Mouse (Mus musculus): ENCODE measurements at regions not wholly inside any gene's neighbourhood (a gene's known extent, or its start where the extent isn't known, plus 50 kb on each side); places are given as distances from the start of the nearest gene placed in this dataset.

GRCm38 (mm10) chr9:30149481-30150468 lies 186.8 kb upstream of the Ntm start:
- H3K4me3 ChIP-seq (ENCODE audit: low read depth, low read length), result no peak overlapping the region
- ATAC-seq (no peak; the same call in 1 of the 2 replicates), DNase-seq (ENCODE audit: low spot score) (peak; percentile 35)
- H3K9ac ChIP-seq (ENCODE audit: low read length), result no peak overlapping the region
- no peaks in the 10 kb centered on the region for H3K27me3 ChIP-seq (replicated peaks; ENCODE audit: control insufficient read depth, insufficient read depth, low read length)
- WGBS, result 49% methylated on average over 17 of the region's 17 CpGs
- no peaks in the 10 kb centered on the region for H3K36me3 ChIP-seq (ENCODE audit: control insufficient read depth, insufficient read depth, low read length)
- peaks cover 14% of the 10 kb centered on the region for H3K4me1 ChIP-seq (ENCODE audit: control insufficient read depth, insufficient read depth, low read length)
- H3K4me2 ChIP-seq (ENCODE audit: low read length), result no peak overlapping the region
- no peaks in the 10 kb centered on the region for H3K9me3 ChIP-seq (replicated peaks; ENCODE audit: control insufficient read depth, low read length)
- H3K27ac ChIP-seq (ENCODE audit: low read depth, low read length), result no peak overlapping the region

DNA sequence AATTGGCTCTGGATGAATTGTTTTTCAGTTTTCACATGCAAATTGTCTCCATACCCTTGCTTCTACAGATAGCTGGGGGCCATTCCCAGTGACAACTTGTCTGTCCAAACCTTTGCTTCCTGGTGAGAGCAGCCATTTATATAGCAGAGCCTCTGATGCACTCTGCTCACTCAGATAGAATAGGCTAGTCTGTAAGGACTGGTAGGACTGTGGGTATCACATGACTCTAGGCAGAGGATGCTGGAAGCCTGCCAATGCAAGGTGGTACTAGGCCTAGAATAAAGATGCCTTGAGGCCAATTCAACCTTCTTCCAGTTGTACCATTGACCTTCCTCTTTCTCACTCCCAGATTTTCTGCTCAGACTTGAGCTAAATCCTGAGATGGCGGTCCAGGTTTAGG lies 188.2 kb upstream of the Ntm start:
- no peaks in the 10 kb centered on the region for H3K9me3 ChIP-seq (replicated peaks; ENCODE audit: control insufficient read depth, low read length)
- DNase-seq (ENCODE audit: low spot score) (peak; percentile 51), ATAC-seq (no peak)
- H3K4me1 ChIP-seq (ENCODE audit: control insufficient read depth, insufficient read depth, low read length), result peaks cover 14% of the 10 kb centered on the region
- H3K9ac ChIP-seq (ENCODE audit: low read length), result no peak overlapping the region
- H3K27me3 ChIP-seq (replicated peaks; ENCODE audit: control insufficient read depth, insufficient read depth, low read length), result no peaks in the 10 kb centered on the region
- WGBS, result 97% methylated on average over 1 of the region's 1 CpGs
- no peak overlapping the region for H3K4me3 ChIP-seq (ENCODE audit: low read depth, low read length)
- no peak overlapping the region for H3K27ac ChIP-seq (ENCODE audit: low read depth, low read length)
- no peak overlapping the region for H3K4me2 ChIP-seq (ENCODE audit: low read length)
- H3K36me3 ChIP-seq (ENCODE audit: control insufficient read depth, insufficient read depth, low read length), result no peaks in the 10 kb centered on the region

- Histone ChIP-seq H3K4me1 (ENCODE audit: control insufficient read depth, insufficient read depth, low read length) (no peaks in the 10 kb centered on the region), H3K36me3 (ENCODE audit: control insufficient read depth, insufficient read depth, low read length) (no peaks in the 10 kb centered on the region), H3K27ac (ENCODE audit: low read depth, low read length) (no peak overlapping the region), H3K4me3 (ENCODE audit: low read depth, low read length) (no peak overlapping the region), H3K9ac (ENCODE audit: low read length) (no peak overlapping the region), H3K4me2 (ENCODE audit: low read length) (no peak overlapping the region), H3K27me3 (replicated peaks; ENCODE audit: control insufficient read depth, insufficient read depth, low read length) (no peaks in the 10 kb centered on the region), H3K9me3 (replicated peaks; ENCODE audit: control insufficient read depth, low read length) (no peaks in the 10 kb centered on the region)
- no peak for ATAC-seq
- no peak for DNase-seq (ENCODE audit: low spot score)
- WGBS, result 92% methylated on average over 13 of the region's 13 CpGs
These were observed 203.4 kb upstream of the Ntm start for GRCm38 (mm10) chr9:30166235-30166752.

- H3K4me2 ChIP-seq (ENCODE audit: low read length), result no peak overlapping the region
- H3K9me3 ChIP-seq (replicated peaks; ENCODE audit: control insufficient read depth, low read length), result no peaks in the 10 kb centered on the region
- no peaks in the 10 kb centered on the region for H3K36me3 ChIP-seq (ENCODE audit: control insufficient read depth, insufficient read depth, low read length)
- no peak for DNase-seq (ENCODE audit: low spot score)
- 32% methylated on average over 7 of the region's 7 CpGs for WGBS
- H3K4me3 ChIP-seq (ENCODE audit: low read depth, low read length), result no peak overlapping the region
- no peaks in the 10 kb centered on the region for H3K27me3 ChIP-seq (replicated peaks; ENCODE audit: control insufficient read depth, insufficient read depth, low read length)
- no peaks in the 10 kb centered on the region for H3K4me1 ChIP-seq (ENCODE audit: control insufficient read depth, insufficient read depth, low read length)
- ATAC-seq, result no peak
- no peak overlapping the region for H3K27ac ChIP-seq (ENCODE audit: low read depth, low read length)
- no peak overlapping the region for H3K9ac ChIP-seq (ENCODE audit: low read length)
These were observed 204.3 kb upstream of the Ntm start for GRCm38 (mm10) chr9:30167223-30167622.

DNA sequence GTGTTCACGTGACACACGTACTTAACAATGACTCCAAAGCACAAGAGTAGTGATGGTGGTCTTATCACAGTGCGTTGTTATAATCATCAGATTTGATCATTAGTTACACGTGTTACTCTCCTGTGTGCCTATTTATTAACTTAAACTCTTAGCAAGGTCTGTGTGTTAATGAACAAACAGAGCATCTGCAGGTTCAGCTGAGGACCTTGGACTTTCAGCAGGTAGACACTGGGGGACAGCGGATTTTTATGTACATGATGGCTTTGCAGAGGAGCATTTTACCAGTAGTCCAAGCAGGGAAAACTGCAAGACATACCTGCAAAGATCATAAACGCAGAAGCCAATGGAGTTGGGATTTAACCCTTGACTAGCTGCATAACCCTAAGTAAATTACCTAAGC lies 211.7 kb upstream of the Ntm start:
- no peak for ATAC-seq
- no peak overlapping the region for H3K9ac ChIP-seq (ENCODE audit: low read length)
- 85% methylated on average over 6 of the region's 6 CpGs for WGBS

GRCm38 (mm10) chr9:30175376-30175775 lies 212.4 kb upstream of the Ntm start:
- Histone ChIP-seq H3K27ac (ENCODE audit: low read depth, low read length) (no peak overlapping the region), H3K9me3 (replicated peaks; ENCODE audit: control insufficient read depth, low read length) (no peaks in the 10 kb centered on the region), H3K4me1 (ENCODE audit: control insufficient read depth, insufficient read depth, low read length) (no peaks in the 10 kb centered on the region), H3K4me3 (ENCODE audit: low read depth, low read length) (no peak overlapping the region), H3K27me3 (replicated peaks; ENCODE audit: control insufficient read depth, insufficient read depth, low read length) (no peaks in the 10 kb centered on the region), H3K9ac (ENCODE audit: low read length) (no peak overlapping the region), H3K4me2 (ENCODE audit: low read length) (no peak overlapping the region), H3K36me3 (ENCODE audit: control insufficient read depth, insufficient read depth, low read length) (no peaks in the 10 kb centered on the region)
- ATAC-seq (no peak), DNase-seq (ENCODE audit: low spot score) (no peak)
- WGBS, result 82% methylated on average over 3 of the region's 3 CpGs

More for the DNA sequence above, 211.7 kb upstream of the Ntm start:
- no peak for DNase-seq (ENCODE audit: low spot score)
- no peaks in the 10 kb centered on the region for H3K4me1 ChIP-seq (ENCODE audit: control insufficient read depth, insufficient read depth, low read length)
- no peaks in the 10 kb centered on the region for H3K36me3 ChIP-seq (ENCODE audit: control insufficient read depth, insufficient read depth, low read length)
- no peaks in the 10 kb centered on the region for H3K9me3 ChIP-seq (replicated peaks; ENCODE audit: control insufficient read depth, low read length)
- no peak overlapping the region for H3K4me3 ChIP-seq (ENCODE audit: low read depth, low read length)
- H3K27me3 ChIP-seq (replicated peaks; ENCODE audit: control insufficient read depth, insufficient read depth, low read length), result no peaks in the 10 kb centered on the region
- no peak overlapping the region for H3K4me2 ChIP-seq (ENCODE audit: low read length)
- no peak overlapping the region for H3K27ac ChIP-seq (ENCODE audit: low read depth, low read length)

DNA sequence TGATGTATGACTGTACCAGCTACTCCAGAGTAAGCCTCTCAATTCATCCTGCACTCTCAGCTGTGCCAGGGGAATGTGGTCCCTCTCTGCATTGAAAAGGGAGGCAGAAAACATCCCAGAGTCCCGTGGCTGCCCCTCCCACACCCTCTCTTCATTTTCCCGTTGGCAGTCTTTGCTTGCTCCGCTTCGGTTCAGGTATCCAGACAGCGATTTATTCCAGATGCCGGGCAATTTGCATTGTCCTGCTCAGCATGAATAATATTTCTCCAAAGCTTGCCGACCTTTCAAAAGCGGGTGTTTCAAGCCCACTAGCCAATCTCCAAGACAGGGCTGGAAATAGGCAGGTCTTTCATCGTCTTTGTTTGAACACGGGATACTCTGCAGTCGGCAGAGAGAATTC lies 220.5 kb upstream of the Ntm start:
- H3K9ac ChIP-seq (ENCODE audit: low read length), result no peak overlapping the region
- no peaks in the 10 kb centered on the region for H3K27me3 ChIP-seq (replicated peaks; ENCODE audit: control insufficient read depth, insufficient read depth, low read length)
- H3K4me3 ChIP-seq (ENCODE audit: low read depth, low read length), result no peak overlapping the region
- H3K4me2 ChIP-seq (ENCODE audit: low read length), result no peak overlapping the region
- DNase-seq (ENCODE audit: low spot score), result no peak
- no peak for ATAC-seq
- H3K4me1 ChIP-seq (ENCODE audit: control insufficient read depth, insufficient read depth, low read length), result peaks cover 5% of the 10 kb centered on the region; the same call in 1 of the 2 replicates
- no peaks in the 10 kb centered on the region for H3K36me3 ChIP-seq (ENCODE audit: control insufficient read depth, insufficient read depth, low read length)
- no peaks in the 10 kb centered on the region for H3K9me3 ChIP-seq (replicated peaks; ENCODE audit: control insufficient read depth, low read length)
- WGBS, result 73% methylated on average over 11 of the region's 11 CpGs
- no peak overlapping the region for H3K27ac ChIP-seq (ENCODE audit: low read depth, low read length)

GRCm38 (mm10) chr9:30184996-30185763 lies 222.2 kb upstream of the Ntm start:
- H3K36me3 ChIP-seq (ENCODE audit: control insufficient read depth, insufficient read depth, low read length), result no peaks in the 10 kb centered on the region
- 50% methylated on average over 10 of the region's 10 CpGs for WGBS
- DNase-seq (ENCODE audit: low spot score) (no peak), ATAC-seq (no peak)
- H3K27ac ChIP-seq (ENCODE audit: low read depth, low read length), result no peak overlapping the region
- peaks cover 5% of the 10 kb centered on the region; the same call in 1 of the 2 replicates for H3K4me1 ChIP-seq (ENCODE audit: control insufficient read depth, insufficient read depth, low read length)
- no peaks in the 10 kb centered on the region for H3K27me3 ChIP-seq (replicated peaks; ENCODE audit: control insufficient read depth, insufficient read depth, low read length)
- H3K9me3 ChIP-seq (replicated peaks; ENCODE audit: control insufficient read depth, low read length), result no peaks in the 10 kb centered on the region
- H3K4me3 ChIP-seq (ENCODE audit: low read depth, low read length), result no peak overlapping the region
- H3K4me2 ChIP-seq (ENCODE audit: low read length), result no peak overlapping the region
- H3K9ac ChIP-seq (ENCODE audit: low read length), result no peak overlapping the region

All from forebrain, embryonic 14.5 days (tissue).